Mouse (Mus musculus): ENCODE measurements around the gene Tmigd3.

DNA sequence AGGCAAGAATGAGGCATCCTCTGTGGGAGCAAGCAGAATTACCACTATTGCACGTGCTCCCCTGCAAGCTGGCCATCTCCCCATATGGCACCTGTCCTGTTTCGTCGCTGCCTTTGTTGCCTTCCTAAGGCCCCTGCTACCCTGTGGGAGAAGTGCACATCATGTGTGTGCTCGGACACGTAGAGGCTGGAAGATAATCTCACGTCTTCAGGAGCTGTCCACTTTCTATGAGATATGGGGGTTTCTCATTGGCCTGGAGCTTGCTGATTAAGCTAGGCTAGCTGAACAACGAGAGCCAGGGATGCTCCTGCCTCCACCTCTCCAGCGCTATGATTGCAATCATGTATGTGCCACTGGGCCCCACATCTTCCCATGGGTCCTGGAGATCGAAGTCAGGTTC lies 53.9 kb downstream of the Tmigd3 start:
- no peak for TF ChIP-seq EP300 (IDR thresholded peaks at IDR 0.05; ENCODE audit: insufficient read depth, low read depth, low read length)
- no peak for TF ChIP-seq CTCF (IDR thresholded peaks at IDR 0.05)
- no peak for TF ChIP-seq POLR2A (IDR thresholded peaks at IDR 0.05; ENCODE audit: insufficient read depth, low read depth, low read length)

All from heart, adult 2 months (tissue).